Mouse (Mus musculus) forebrain, embryonic 16.5 days (tissue): ENCODE measurements at regions not wholly inside any gene's neighbourhood (a gene's known extent, or its start where the extent isn't known, plus 50 kb on each side); places are given as distances from the start of the nearest gene placed in this dataset.

Experiments used
- ATAC-seq: fragments of 200-750 bp; cut with Nextera tagmentation; 2 replicates; pipeline ENCODE4 v1.8.0; 2017; ENCODE audit warnings: mild to moderate bottlenecking, moderate library complexity
- H3K27ac ChIP-seq: fragments of 300-500 bp; sonication (generic); 2 replicates; pipeline ENCODE4 v1.5.1; 2014; ENCODE audit warnings: low read length, control low read depth
- H3K27me3 ChIP-seq: fragments of 300-500 bp; sonication (generic); replicated peaks from 2 replicates; pipeline ENCODE4 v1.6.1; 2014; ENCODE audit warnings: low read length; ENCODE audit not compliant: control insufficient read depth, insufficient read depth
- H3K36me3 ChIP-seq: fragments of 300-500 bp; sonication (generic); 2 replicates; pipeline ENCODE4 v1.6.1; 2014; ENCODE audit not compliant: control insufficient read depth, insufficient read depth
- H3K4me1 ChIP-seq: fragments of 300-500 bp; sonication (generic); replicated peaks from 2 replicates; pipeline ENCODE4 v1.6.1; 2014; ENCODE audit warnings: low read length; ENCODE audit not compliant: control insufficient read depth, insufficient read depth
- H3K4me2 ChIP-seq: fragments of 300-500 bp; sonication (generic); 2 replicates; pipeline ENCODE4 v1.6.1; 2014; ENCODE audit warnings: mild to moderate bottlenecking, low read length, control low read depth
- H3K4me3 ChIP-seq: fragments of 300-500 bp; sonication (generic); replicated peaks from 2 replicates; pipeline ENCODE4 v1.5.1; 2014; ENCODE audit warnings: mild to moderate bottlenecking, low read length, control low read depth
- H3K9ac ChIP-seq: fragments of 300-500 bp; sonication (generic); replicated peaks from 2 replicates; pipeline ENCODE4 v1.6.1; 2014; ENCODE audit warnings: low read depth, low read length, control low read depth
- H3K9me3 ChIP-seq: fragments of 300-500 bp; sonication (generic); 2 replicates; pipeline ENCODE4 v1.6.1; 2016; ENCODE audit warnings: low read length; ENCODE audit not compliant: control insufficient read depth
- WGBS: fragments of 180-500 bp; shearing (Covaris S2); extraction: QIAGEN DNeasy Blood & Tissue Kit; methylation state at CpG from one replicate; pipeline ENCODE4 v1.1.7; 2014; 5-methylcytosine and 5-hydroxymethylcytosine counted together

- Histone ChIP-seq H3K4me1 (peaks cover 5% of the 10 kb centered on the region; the same call in 1 of the 2 replicates), H3K27ac (no peak overlapping the region), H3K9me3 (no peaks in the 10 kb centered on the region), H3K4me2 (no peak overlapping the region), H3K27me3 (no peaks in the 10 kb centered on the region), H3K9ac (no peak overlapping the region), H3K36me3 (no peaks in the 10 kb centered on the region), H3K4me3 (no peak overlapping the region)
- WGBS: 39% methylated on average over 7 of the region's 7 CpGs
- ATAC-seq: peak; percentile 52; the same call in 1 of the 2 replicates
Observed at GRCm38 (mm10) chr13:101902213-101902612, 134.2 kb upstream of the Pik3r1 start.

GRCm38 (mm10) chr13:101905909-101906676 lies 138.1 kb upstream of the Pik3r1 start:
- no peak overlapping the region for H3K4me3 ChIP-seq
- H3K9ac ChIP-seq: no peak overlapping the region
- H3K27ac ChIP-seq: no peak overlapping the region
- WGBS: 50% methylated on average over 7 of the region's 7 CpGs
- H3K27me3 ChIP-seq: no peaks in the 10 kb centered on the region
- no peaks in the 10 kb centered on the region for H3K36me3 ChIP-seq
- peaks cover 5% of the 10 kb centered on the region; the same call in 1 of the 2 replicates for H3K4me1 ChIP-seq
- no peaks in the 10 kb centered on the region for H3K9me3 ChIP-seq
- peak; percentile 84 for ATAC-seq
- H3K4me2 ChIP-seq: no peak overlapping the region

DNA sequence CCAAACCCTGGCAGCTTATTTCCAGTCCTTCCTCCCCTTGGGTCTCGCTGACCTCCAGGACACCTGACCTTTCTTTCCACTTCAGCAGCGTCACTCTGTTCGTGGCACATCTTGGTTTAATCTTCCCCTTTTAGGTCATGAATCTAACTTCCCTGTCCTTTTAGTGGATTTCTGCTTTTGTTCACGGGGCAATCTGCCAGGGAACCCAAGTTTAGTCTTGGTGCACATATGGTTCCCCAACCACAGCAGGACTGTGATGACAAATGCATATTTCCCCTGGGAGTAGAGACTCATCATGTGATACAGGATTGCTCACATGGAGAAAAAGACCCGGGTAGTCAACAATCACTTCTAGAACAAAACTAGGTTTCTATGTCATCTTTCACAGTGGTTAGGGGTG lies 141.0 kb upstream of the Pik3r1 start:
- Histone ChIP-seq H3K9me3 (no peaks in the 10 kb centered on the region), H3K36me3 (no peaks in the 10 kb centered on the region), H3K4me1 (peaks cover 5% of the 10 kb centered on the region; the same call in 1 of the 2 replicates), H3K27me3 (no peaks in the 10 kb centered on the region), H3K9ac (no peak overlapping the region), H3K4me3 (no peak overlapping the region), H3K4me2 (no peak overlapping the region), H3K27ac (no peak overlapping the region)
- ATAC-seq: no peak
- 78% methylated on average over 5 of the region's 5 CpGs for WGBS

DNA sequence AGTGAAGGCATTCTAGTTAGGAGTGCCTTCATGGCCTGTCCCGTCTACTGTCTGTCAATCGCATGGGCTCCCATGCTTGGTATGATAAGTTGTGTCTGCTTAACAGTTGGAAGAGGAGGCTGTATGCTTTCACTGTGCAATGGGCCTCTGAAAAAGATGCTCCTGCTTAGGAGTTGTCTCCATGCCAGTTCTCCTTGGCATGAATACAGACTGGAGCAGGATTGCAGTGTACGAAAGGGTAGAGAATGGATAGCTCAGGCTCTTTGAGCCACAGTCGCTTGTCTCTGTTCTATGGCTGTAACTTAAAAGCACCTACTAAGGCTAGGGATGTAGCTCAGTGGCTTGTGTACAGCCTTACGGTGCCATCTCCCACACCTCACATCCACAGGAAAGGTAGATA lies 142.7 kb upstream of the Pik3r1 start:
- H3K27me3 ChIP-seq: no peaks in the 10 kb centered on the region
- peaks cover 14% of the 10 kb centered on the region for H3K4me1 ChIP-seq
- H3K9me3 ChIP-seq: no peaks in the 10 kb centered on the region
- H3K4me2 ChIP-seq: no peak overlapping the region
- H3K36me3 ChIP-seq: no peaks in the 10 kb centered on the region
- H3K4me3 ChIP-seq: no peak overlapping the region
- 86% methylated on average over 5 of the region's 5 CpGs for WGBS
- no peak overlapping the region for H3K9ac ChIP-seq
- no peak for ATAC-seq
- H3K27ac ChIP-seq: no peak overlapping the region

DNA sequence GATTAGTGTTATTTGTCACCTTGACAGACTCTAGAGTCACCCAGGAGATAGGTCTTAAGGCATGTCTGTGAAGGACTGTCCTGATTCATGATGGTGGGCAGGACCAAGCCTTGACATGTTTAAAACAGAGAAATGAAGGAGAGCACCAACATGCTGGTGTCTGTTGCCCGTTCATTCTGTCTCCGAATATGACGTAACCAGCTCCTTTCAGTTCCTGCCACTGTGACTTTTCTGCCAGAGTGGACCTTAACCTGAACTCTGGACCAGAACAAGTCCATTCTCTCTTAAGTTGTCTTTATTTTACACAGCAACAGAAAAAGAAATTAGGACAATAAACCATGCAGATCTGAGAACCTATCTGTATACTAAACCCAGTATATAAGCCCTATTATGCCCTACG lies 146.1 kb upstream of the Pik3r1 start:
- no peak overlapping the region for H3K4me2 ChIP-seq
- 92% methylated on average over 4 of the region's 4 CpGs for WGBS
- no peak for ATAC-seq
- no peaks in the 10 kb centered on the region for H3K9me3 ChIP-seq
- no peaks in the 10 kb centered on the region for H3K27me3 ChIP-seq
- H3K4me1 ChIP-seq: peaks cover 9% of the 10 kb centered on the region; the same call in 1 of the 2 replicates
- peak overlapping the region; percentile 24; the same call in 1 of the 2 replicates for H3K27ac ChIP-seq
- H3K36me3 ChIP-seq: no peaks in the 10 kb centered on the region
- H3K4me3 ChIP-seq: no peak overlapping the region
- no peak overlapping the region for H3K9ac ChIP-seq

DNA sequence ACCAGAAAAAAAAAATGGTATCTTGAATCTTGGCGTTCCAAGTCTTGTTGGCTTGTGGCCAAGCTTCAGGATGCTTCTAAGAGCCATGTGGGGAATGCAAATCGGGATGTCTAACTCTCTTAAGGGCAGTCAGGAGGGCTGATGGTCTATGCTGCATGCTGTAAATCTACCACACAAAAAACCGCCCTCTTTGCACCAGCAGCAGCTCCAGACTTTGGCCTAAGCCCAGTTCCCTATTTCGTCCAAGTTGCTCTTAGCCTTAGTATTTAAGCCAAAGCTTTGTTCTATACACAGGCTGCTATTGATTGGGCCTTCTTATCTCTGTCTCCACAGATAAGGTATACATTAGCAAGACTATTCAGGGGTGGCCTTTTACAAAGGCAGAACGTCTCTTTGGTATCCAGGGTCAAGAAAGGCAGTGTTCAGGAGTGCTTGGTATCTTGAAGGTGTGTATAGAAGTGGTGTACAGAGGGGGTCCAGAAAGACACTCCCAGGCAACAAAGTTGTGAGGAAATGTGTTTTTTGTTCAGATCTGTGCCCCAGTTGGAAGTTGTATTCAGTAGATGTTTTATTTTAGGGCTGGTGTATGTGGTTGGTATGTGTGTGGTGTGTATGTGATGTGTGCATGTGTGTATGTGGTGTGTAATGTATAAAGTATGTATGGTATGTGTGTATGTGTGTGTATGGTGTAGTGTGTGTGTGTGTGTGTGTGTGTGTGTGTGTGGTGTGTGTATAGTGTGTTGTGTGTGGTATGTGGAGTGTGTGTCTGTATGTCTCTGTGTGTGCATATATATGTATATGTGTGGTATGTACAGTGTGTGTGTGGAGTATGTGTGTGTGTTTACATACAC lies 146.9 kb upstream of the Pik3r1 start:
- H3K27ac ChIP-seq: no peak overlapping the region; the same call in 1 of the 2 replicates
- 22% methylated on average over 5 of the region's 5 CpGs for WGBS
- no peak overlapping the region for H3K4me3 ChIP-seq
- no peaks in the 10 kb centered on the region for H3K36me3 ChIP-seq
- no peaks in the 10 kb centered on the region for H3K9me3 ChIP-seq
- H3K4me2 ChIP-seq: no peak overlapping the region
- peaks cover 9% of the 10 kb centered on the region; the same call in 1 of the 2 replicates for H3K4me1 ChIP-seq
- H3K27me3 ChIP-seq: no peaks in the 10 kb centered on the region
- H3K9ac ChIP-seq: no peak overlapping the region
- peak; percentile 85 for ATAC-seq

- Histone ChIP-seq H3K4me1 (peaks cover 9% of the 10 kb centered on the region; the same call in 1 of the 2 replicates), H3K36me3 (no peaks in the 10 kb centered on the region), H3K4me3 (no peak overlapping the region), H3K27ac (no peak overlapping the region), H3K9me3 (no peaks in the 10 kb centered on the region), H3K9ac (no peak overlapping the region), H3K27me3 (no peaks in the 10 kb centered on the region), H3K4me2 (no peak overlapping the region)
- WGBS: 29% methylated on average over 6 of the region's 6 CpGs
- ATAC-seq: peak; percentile 24; the same call in 1 of the 2 replicates
Observed at GRCm38 (mm10) chr13:101915542-101915941, 147.5 kb upstream of the Pik3r1 start.

GRCm38 (mm10) chr13:101915948-101916594 lies 148.1 kb upstream of the Pik3r1 start:
- no peaks in the 10 kb centered on the region for H3K27me3 ChIP-seq
- no peak for ATAC-seq
- H3K4me2 ChIP-seq: no peak overlapping the region
- H3K9me3 ChIP-seq: no peaks in the 10 kb centered on the region
- H3K27ac ChIP-seq: no peak overlapping the region
- H3K9ac ChIP-seq: no peak overlapping the region
- H3K4me3 ChIP-seq: no peak overlapping the region
- no peaks in the 10 kb centered on the region for H3K36me3 ChIP-seq
- H3K4me1 ChIP-seq: peaks cover 9% of the 10 kb centered on the region; the same call in 1 of the 2 replicates
- WGBS: 61% methylated on average over 6 of the region's 6 CpGs

GRCm38 (mm10) chr13:101916876-101917275 lies 148.9 kb upstream of the Pik3r1 start:
- Histone ChIP-seq H3K27me3 (no peaks in the 10 kb centered on the region), H3K4me1 (peaks cover 9% of the 10 kb centered on the region; the same call in 1 of the 2 replicates), H3K36me3 (no peaks in the 10 kb centered on the region), H3K9ac (no peak overlapping the region), H3K9me3 (no peaks in the 10 kb centered on the region), H3K4me2 (no peak overlapping the region), H3K4me3 (no peak overlapping the region), H3K27ac (no peak overlapping the region)
- no peak for ATAC-seq
- WGBS: 94% methylated on average over 5 of the region's 5 CpGs
